Mouse (Mus musculus) lung, postnatal 0 days (tissue): Measurements from ENCODE around the gene Thap8.

Source experiments
- CTCF ChIP-seq: IDR thresholded peaks from 2 replicates; pipeline ENCODE4 v1.5.1; 2016; ENCODE audit warnings: antibody characterized with exemption, mild to moderate bottlenecking
- EP300 ChIP-seq: IDR thresholded peaks from 2 replicates; pipeline ENCODE4 v1.6.1; 2016; ENCODE audit warnings: antibody characterized with exemption, mild to moderate bottlenecking, control low read depth

DNA sequence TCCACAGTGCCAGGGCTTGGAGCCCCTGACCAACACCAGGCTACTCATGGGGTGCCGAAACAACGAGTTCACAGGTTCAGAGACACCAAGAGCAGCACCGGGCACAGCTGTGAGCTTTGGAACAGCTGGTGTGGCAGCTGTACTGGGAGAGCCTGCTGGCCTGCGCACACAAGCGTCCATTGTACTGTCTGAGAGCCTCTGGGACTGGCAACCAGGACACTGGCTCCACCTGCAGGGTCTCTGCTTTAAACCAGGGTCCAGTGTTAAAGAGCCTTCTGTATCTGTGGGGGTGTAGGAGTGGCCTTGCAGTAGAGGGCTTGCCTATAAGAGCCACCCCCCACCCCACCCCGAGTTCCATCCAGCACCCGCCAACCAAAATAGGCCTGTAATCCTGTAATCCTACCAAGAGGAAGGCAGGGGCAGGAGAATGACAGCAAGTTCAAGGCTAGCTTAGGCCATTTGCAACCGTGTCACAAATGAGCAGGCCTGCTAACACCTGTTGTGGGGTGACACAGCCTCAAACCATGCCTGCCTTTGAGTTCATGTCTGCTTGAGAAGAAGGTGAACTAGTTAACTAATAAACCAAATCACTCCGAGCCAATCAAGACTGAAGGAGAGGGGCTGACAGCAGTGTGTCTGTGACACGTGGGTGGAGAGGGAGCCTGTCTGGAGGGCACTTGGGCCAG, 10.0 kb downstream of the Thap8 start:
- TF ChIP-seq CTCF (no peak), EP300 (no peak)
